Mouse (Mus musculus) kidney, postnatal 14 days (tissue): ENCODE measurements at regions not wholly inside any gene's neighbourhood (a gene's known extent, or its start where the extent isn't known, plus 50 kb on each side); places are given as distances from the start of the nearest gene placed in this dataset.

ENCODE experiments used
- DNase-seq: peaks from one replicate; pipeline ENCODE4 v3.0.0; 2022; ENCODE audit warnings: mixed read lengths

DNA sequence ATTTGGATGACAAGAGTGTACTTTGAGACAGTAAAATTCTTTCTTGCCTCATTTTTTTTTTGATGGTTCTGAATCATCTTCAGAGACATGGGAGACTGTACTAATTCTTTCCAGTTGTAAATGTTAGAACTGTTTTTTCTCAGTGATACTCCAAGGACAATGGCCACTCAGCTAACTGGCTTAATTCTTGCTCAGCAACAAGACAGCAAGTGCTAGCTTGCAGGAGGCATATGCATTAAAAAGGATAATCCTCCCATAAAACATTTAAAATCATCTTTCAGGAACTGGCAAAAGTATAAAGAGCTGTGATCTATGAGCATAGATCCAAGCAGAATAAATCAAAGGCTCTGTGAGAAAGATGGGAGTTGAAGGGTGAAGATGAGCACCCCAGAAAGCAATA, 587.9 kb upstream of the Nrsn1 start:
- DNase-seq: no peak

DNA sequence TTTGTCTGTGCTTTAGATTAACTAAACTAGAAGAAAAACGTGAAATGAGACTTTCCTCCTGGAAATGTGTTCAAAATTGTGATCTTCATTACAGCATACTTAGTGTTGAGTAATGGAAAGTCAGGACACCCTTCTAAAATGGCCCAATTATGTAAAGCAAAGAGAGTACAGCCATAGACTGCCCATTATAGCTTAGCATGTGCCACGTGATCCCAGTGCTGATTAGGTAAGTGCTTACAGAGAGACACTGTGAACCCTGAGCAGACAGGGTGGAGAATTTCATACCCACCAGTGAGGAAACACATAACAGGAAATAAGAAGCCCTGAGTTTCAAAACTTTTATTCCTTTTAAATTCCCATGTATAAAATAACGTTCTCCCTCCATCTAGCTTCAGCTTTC, 587.3 kb upstream of the Nrsn1 start:
- no peak for DNase-seq

GRCm38 (mm10) chr13:25857096-25857495, 586.8 kb upstream of the Nrsn1 start:
- no peak for DNase-seq

DNA sequence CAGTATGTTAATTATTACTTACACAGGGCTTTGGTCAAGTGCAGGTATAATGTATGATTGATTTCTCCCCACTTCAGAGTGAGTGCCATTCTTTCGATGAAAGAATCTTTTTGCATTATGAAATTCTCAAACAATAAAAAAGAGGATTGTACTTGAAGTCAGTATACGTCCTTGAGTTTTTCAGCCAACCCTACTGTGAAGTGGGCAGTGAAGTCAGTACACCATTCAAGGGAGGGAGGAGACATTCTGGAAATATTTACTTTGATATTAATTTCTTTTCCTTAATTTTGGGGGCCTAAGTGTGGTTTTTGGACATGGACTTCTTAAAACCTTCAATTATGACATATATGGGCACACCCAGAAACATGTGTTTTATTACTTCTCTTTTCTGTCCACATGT, 586.2 kb upstream of the Nrsn1 start:
- DNase-seq: no peak

- no peak for DNase-seq
Observed at GRCm38 (mm10) chr13:25848156-25848555, 577.9 kb upstream of the Nrsn1 start.

DNA sequence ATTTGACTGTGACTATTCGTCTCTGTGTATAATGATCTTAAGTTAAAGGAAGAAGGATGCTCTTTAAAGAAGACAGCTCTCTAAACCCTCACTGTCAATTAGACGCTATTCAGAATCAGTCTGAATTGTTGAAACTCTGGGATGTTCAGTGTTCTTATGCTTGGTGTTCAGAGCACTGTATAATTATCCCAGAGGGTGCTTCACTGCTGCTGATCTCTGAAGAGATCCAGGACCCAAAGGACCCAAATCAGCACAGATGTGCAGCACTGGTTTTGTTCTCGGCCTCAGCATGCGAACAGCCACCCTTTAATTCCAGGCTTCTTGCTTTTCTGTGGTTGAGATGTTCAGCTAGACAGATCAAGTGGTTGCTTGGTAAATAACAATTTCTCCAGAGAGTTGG, 567.9 kb upstream of the Nrsn1 start:
- DNase-seq: no peak

- peak; percentile 19 for DNase-seq
Observed at GRCm38 (mm10) chr13:25829146-25829924, 559.0 kb upstream of the Nrsn1 start.

DNA sequence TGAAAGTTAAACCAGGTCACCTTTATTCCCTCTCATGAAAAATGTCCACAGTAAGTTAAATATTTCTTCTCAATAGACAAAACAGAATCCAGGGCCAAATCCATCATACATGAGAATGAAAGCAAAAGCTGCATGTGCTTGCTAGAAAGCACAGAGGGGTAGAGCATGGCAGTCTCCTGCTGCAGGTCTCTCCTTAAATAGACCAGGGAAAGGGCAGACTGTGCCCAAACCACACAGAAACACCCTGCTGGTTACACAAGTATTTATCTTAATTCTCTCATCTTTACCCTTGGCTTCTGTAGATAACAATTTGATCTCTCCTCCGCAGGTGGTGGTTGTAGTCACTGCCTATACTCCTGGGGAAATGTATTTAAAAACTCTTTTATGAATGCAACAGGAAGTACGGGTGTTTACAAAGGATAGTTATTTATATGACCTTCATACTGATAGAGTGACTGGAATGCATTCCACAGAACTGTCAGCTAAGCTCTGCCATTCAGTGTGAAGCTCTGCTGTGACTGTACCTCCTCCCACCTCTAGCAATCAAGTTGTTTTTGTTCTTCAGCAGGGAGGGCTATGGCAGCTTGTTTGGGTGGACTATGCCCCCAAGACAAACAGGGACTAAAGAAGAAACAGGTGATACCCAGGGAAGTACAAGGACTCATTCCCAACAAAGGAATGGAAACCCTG, 538.4 kb upstream of the Nrsn1 start:
- DNase-seq: no peak

DNA sequence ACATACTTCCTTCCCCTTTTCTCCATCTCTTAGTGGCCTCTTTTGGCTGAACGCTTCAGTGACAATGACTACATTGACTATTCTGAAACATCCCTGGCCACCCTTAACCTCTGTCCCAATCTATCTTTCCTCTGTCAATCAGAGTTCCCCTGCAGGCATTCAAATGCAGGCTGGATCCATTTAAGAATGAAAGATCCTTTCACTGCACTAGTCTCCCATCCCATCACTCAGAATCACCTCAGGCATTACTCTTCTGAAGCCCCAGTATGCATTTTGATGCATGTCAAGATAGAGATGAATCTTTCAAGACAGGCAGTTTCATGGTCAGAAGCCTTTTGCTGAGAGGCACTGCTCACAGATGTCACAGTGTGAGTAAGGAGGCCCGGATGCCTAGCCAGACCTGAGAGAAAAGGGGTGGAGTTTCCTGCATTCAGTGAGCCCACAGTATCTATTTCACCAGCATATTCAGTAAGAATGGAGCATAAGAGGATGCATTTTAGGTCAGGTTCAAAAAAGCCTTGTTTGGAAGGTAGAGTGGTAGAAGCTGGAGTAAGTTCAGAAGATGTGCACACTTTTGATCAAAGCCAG, 523.0 kb upstream of the Nrsn1 start:
- no peak for DNase-seq

GRCm38 (mm10) chr13:25781161-25781560, 510.9 kb upstream of the Nrsn1 start:
- peak; percentile 10 for DNase-seq

- no peak for DNase-seq
Observed at GRCm38 (mm10) chr13:25777706-25778105, 507.4 kb upstream of the Nrsn1 start.

- no peak for DNase-seq
Observed at GRCm38 (mm10) chr13:25774586-25775182, 504.4 kb upstream of the Nrsn1 start.

GRCm38 (mm10) chr13:25754515-25755105, 484.3 kb upstream of the Nrsn1 start:
- DNase-seq: no peak

DNA sequence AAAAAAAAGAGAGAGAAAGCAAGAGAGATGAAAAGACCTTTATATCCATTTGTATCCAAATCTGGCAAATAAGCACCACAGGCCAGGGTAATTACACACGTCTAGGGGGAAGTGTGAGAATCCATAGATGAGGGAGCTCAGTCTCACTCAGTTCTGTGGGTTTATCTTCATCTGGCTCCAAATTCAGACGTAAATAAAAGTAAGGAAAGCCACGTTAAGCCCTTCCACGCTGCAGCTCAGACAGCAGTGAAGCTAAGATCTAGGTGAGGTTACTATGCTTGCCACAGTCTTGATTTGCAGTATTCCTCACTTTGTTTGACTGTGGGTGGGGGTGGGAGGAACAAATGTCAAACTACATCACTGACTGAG, 481.1 kb upstream of the Nrsn1 start:
- DNase-seq: no peak

- no peak for DNase-seq
Observed at GRCm38 (mm10) chr13:25750460-25751408, 480.4 kb upstream of the Nrsn1 start.

- DNase-seq: no peak
Observed at GRCm38 (mm10) chr13:25738601-25739000, 468.3 kb upstream of the Nrsn1 start.

GRCm38 (mm10) chr13:25729327-25729892, 459.1 kb upstream of the Nrsn1 start:
- no peak for DNase-seq

DNA sequence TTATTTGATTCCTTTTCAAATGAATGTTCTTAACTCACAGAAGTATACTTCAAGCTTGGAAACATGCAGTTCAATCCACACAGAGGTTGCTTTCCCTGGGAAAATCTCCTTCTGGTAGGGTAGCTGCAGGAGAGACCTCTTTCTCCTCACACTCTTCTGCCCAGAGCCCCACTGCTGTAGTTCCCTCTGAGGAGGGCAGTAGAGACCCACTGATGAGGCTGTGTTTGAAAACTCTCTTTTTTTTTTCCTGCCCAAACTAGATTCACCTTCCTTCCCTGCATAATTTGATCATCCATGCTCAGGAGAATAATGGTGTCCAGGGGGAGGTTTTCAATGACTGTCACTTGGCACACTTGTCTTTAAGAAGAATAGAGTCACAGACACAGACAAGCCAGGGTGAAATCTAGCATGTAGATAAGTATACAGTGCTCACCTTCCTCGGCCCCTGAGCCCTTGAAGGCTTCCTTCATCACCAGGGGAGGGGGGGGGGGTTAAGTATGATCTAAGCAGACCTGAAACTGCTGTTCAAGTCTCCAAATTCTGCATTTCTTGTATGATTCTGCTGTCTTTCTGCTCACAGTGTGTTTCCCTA, 457.3 kb upstream of the Nrsn1 start:
- DNase-seq: peak; percentile 8

DNA sequence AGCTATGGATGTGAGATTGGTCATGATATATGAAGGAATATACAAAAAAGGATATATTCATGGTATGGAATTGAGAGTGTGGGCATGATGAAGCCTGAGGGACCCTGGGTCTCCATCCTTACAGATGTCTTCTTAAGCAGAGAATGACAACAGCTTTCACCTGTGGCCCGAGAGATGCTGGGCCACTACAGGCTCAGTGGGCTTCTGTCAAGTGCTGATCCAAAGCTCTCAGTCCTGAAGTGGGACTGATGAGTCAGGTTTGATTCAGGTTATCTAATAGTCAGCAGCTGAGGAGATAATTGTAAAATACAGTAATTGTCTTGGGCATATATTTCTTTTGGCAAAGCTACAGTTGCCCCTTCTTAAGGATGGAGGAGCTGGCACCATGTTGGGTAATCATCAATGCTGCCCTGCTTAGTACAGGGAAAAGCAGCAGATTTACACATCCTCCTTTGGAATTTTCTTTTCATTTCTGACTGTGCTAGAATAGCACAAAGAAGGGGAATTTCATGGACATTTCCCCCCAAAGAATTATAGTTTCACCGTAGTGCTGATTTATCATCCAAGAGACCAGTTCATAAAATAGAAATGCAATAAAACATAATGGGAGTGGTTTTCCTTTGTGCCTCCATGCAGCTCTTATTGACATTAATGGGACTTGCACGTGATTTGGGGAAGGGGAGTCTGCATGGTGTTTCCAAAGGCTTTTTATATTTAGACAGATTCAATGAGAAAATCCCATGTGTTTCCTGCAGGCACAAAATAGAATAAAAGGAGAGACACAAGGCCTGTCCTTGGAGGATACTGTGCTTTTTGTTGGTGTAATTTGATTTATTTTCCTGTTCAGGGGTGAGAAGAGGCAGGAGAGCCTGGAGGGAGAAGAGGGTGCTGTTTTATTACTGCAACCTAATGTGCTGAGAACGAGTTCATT, 452.6 kb upstream of the Nrsn1 start:
- no peak for DNase-seq

DNA sequence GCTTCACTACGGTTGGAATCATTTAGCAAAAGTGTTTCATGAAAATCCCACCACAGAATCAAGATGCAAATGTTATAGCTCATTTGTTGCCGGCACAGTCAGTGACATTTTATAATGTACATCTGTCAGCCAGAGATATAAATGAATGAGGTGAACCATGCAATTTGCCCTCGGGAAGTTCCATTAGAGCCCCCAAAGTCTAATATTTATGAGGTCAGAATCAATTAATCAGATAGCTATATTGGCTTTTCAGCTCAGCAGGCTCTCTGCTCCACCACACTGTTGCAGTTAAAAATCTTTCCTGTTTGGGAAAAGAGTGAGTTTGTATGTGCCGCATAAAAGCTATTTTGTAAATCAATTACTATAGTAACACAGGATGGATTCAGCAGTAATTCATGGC, 430.7 kb upstream of the Nrsn1 start:
- no peak for DNase-seq
